Mouse (Mus musculus): ENCODE data around the gene Kdm4c. TPM values are rescaled to one million over a fixed set of nuclear protein-coding genes. Genes with fewer than 3 reads are reported as not detected.
"Not testable (repeated sequence)": the region's sequence is repeated elsewhere in the genome, so short reads cannot be mapped to it uniquely, and the experiment has no call there.

Gene Kdm4c
- total and polyA plus RNA-seq, 2 experiments = 0.81 to 8.7 TPM

DNA sequence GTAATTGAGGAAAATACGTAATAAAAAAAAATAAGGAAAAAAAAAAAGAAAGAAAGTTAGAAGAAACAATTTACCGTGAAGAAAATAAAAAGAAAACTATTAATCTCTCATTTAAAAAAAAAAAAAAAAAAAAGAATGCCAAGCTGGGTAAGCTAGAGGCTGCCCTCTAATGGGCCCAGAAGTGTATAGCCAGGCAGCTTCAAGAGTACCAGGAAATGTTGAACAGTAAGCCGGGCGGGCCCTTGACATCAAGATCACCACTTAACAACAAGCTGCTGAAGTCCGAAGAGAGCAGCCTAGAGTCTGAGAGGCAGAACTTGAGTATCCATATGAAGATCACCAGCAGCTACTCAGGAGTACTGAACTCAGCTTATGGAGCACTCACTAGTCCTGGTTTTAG lies 154.3 kb downstream of the Kdm4c start:
- Histone ChIP-seq H3K27me3 (ENCODE audit: control insufficient read depth, insufficient read depth, low read length) (no peaks in the 10 kb centered on the region), H3K79me2 (ENCODE audit: control insufficient read depth, insufficient read depth, low read length) (no peaks in the 10 kb centered on the region), H3K4me3 (ENCODE audit: insufficient read depth, low read depth, low read length) (no peak overlapping the region), H3K27ac (replicated peaks; ENCODE audit: insufficient read depth, low read depth, low read length) (no peak overlapping the region), H3K4me1 (ENCODE audit: control insufficient read depth, insufficient read depth, low read length) (no peaks in the 10 kb centered on the region), H3K36me3 (ENCODE audit: control insufficient read depth, insufficient read depth, low read length) (peaks cover 37% of the 10 kb centered on the region), H3K9ac (ENCODE audit: low read depth, low read length) (no peak overlapping the region)
- TF ChIP-seq POLR2A (IDR thresholded peaks at IDR 0.05; ENCODE audit: extremely low read depth, insufficient read depth, low read length) (no peak), CTCF (IDR thresholded peaks at IDR 0.05; ENCODE audit: low read depth, low read length) (no peak)
- DNase-seq (ENCODE audit: extremely low read depth, low read depth, low spot score) = no peak
- 94% methylated on average over 5 of the region's 5 CpGs for WGBS

DNA sequence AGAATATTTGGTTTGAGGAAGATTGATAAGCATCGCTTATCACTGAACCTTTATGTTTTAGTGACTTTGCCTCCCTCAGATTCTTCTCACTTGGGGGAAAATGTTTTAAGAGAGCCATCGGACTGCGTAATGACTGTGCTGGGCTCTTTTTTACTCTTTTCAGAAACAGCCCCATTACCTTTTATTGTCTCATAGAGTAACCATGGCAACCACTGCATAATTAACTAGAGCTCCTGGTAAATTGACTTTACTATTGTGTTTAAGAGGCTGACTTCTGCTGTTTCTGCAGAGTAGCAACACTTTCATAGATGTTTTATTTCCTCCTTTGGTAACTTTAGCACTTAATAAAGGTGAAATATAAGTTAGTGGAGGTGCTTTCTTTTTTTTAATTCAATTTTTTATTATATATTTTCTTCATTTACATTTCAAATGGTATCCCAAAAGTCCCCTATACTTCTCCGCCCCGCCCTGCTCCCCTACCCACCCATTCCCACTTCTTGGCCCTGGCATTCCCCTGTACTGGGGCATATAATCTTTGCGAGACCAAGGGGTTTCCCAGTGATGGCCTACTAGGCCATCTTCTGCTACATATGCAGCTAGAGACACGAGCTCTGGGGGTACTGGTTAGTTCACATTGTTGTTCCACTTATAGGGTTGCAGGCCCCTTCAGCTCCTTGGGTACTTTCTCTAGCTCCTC lies 159.5 kb downstream of the Kdm4c start:
- not testable (repeated sequence) for DNase-seq (ENCODE audit: extremely low read depth, low read depth, low spot score); H3K79me2 ChIP-seq (ENCODE audit: control insufficient read depth, insufficient read depth, low read length); H3K27ac ChIP-seq (replicated peaks; ENCODE audit: insufficient read depth, low read depth, low read length); H3K27me3 ChIP-seq (ENCODE audit: control insufficient read depth, insufficient read depth, low read length); H3K4me1 ChIP-seq (ENCODE audit: control insufficient read depth, insufficient read depth, low read length); H3K4me3 ChIP-seq (ENCODE audit: insufficient read depth, low read depth, low read length); H3K9ac ChIP-seq (ENCODE audit: low read depth, low read length)
- 98% methylated on average over 7 of the region's 7 CpGs for WGBS
- peaks cover 38% of the 10 kb centered on the region for H3K36me3 ChIP-seq (ENCODE audit: control insufficient read depth, insufficient read depth, low read length)

DNA sequence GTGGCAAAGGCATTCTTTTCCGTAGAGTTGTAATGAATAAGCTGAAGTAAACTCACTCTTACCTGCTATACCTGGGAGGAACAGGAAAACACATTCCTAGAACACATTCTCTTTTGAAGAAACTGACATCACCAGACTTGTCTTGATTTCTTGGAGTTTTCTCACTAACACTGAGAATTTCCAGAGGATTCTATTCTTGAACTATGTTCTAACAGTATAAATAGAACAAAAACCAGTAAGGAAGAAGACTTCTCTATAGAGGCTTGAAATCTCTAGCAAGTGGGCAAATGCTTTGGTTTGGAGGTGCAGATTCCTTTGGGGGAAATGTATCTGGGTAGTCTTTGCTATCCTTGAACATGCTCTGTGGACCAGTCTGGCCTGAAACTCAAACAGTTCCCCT lies 166.4 kb downstream of the Kdm4c start:
- H3K27me3 ChIP-seq (ENCODE audit: control insufficient read depth, insufficient read depth, low read length) = no peaks in the 10 kb centered on the region
- H3K9ac ChIP-seq (ENCODE audit: low read depth, low read length) = no peak overlapping the region
- WGBS = 100% methylated on average over 1 of the region's 1 CpGs
- H3K79me2 ChIP-seq (ENCODE audit: control insufficient read depth, insufficient read depth, low read length) = no peaks in the 10 kb centered on the region
- no peak for DNase-seq (ENCODE audit: extremely low read depth, low read depth, low spot score)
- H3K4me1 ChIP-seq (ENCODE audit: control insufficient read depth, insufficient read depth, low read length) = no peaks in the 10 kb centered on the region
- no peak for TF ChIP-seq POLR2A (IDR thresholded peaks at IDR 0.05; ENCODE audit: extremely low read depth, insufficient read depth, low read length)
- TF ChIP-seq CTCF (IDR thresholded peaks at IDR 0.05; ENCODE audit: low read depth, low read length) = no peak
- peaks cover 19% of the 10 kb centered on the region for H3K36me3 ChIP-seq (ENCODE audit: control insufficient read depth, insufficient read depth, low read length)
- H3K27ac ChIP-seq (replicated peaks; ENCODE audit: insufficient read depth, low read depth, low read length) = no peak overlapping the region
- no peak overlapping the region for H3K4me3 ChIP-seq (ENCODE audit: insufficient read depth, low read depth, low read length)

DNA sequence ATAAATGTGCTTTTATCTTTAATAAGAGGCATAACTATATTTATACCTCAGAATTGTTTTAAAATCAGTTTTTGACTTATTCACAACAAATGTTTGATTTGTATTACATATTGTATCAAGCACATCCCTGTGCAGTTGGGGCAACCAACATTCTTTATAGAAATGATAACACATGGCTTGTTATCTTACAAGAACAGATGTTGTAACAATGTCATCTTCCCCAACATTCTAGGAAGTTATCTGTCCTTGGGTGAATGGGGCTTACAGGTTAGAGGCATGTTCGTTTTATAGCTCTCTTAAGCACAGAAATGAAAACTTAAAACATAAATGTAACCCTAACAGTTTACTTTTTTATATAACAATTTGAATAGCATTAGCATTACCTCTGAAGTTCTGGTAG lies 177.5 kb downstream of the Kdm4c start:
- H3K9ac ChIP-seq (ENCODE audit: low read depth, low read length) = no peak overlapping the region
- H3K36me3 ChIP-seq (ENCODE audit: control insufficient read depth, insufficient read depth, low read length) = no peaks in the 10 kb centered on the region
- no peaks in the 10 kb centered on the region for H3K27me3 ChIP-seq (ENCODE audit: control insufficient read depth, insufficient read depth, low read length)
- no peak for DNase-seq (ENCODE audit: extremely low read depth, low read depth, low spot score)
- H3K4me1 ChIP-seq (ENCODE audit: control insufficient read depth, insufficient read depth, low read length) = no peaks in the 10 kb centered on the region
- H3K79me2 ChIP-seq (ENCODE audit: control insufficient read depth, insufficient read depth, low read length) = no peaks in the 10 kb centered on the region
- H3K27ac ChIP-seq (replicated peaks; ENCODE audit: insufficient read depth, low read depth, low read length) = no peak overlapping the region
- H3K4me3 ChIP-seq (ENCODE audit: insufficient read depth, low read depth, low read length) = no peak overlapping the region
- WGBS = 57% methylated on average over 1 of the region's 1 CpGs
- TF ChIP-seq CTCF (IDR thresholded peaks at IDR 0.05; ENCODE audit: low read depth, low read length) = no peak

Other genes starting within 250 kb of the Kdm4c start
- not detected in 2 replicates for gene Frmd3, start 229.1 kb upstream of the Kdm4c start, total RNA-seq (2014; rRNA removed)
- gene Frmd3, start 229.1 kb upstream of the Kdm4c start, polyA plus RNA-seq (2012; rRNA removed) = not detected in 2 replicates